Mouse (Mus musculus): Measurements from ENCODE around the gene Gm19684. TPM values are rescaled to one million over a fixed set of nuclear protein-coding genes. Genes with fewer than 3 reads are reported as not detected.
"Not testable (repeated sequence)": the region's sequence is repeated elsewhere in the genome, so short reads cannot be mapped to it uniquely, and the experiment has no call there.

Gene Gm19684
- polyA plus RNA-seq, 1 experiment from 2014 or later, result not detected

GRCm38 (mm10) chr17:36161129-36162051 is 39.9 kb downstream of the Gm19684 start:
- H3K9ac ChIP-seq, result no peak overlapping the region
- peak overlapping the region; percentile 35 for H3K4me3 ChIP-seq
- H3K27ac ChIP-seq, result no peak overlapping the region

GRCm38 (mm10) chr17:36166901-36167300 is 45.4 kb downstream of the Gm19684 start:
- H3K4me3 ChIP-seq, result peak overlapping the region; percentile 40; the same call in 1 of the 2 replicates
- H3K9me3 ChIP-seq (replicated peaks); H3K27ac ChIP-seq; H3K36me3 ChIP-seq; H3K4me1 ChIP-seq (replicated peaks); ATAC-seq (replicated peaks; ENCODE audit: insufficient number of reproducible peaks, insufficient read depth, low FRiP score, low read depth); H3K9ac ChIP-seq; H3K4me2 ChIP-seq: not testable (repeated sequence)
- WGBS, result 12% methylated on average over 2 of the region's 2 CpGs
- peaks cover 87% of the 10 kb centered on the region for H3K27me3 ChIP-seq

More at GRCm38 (mm10) chr17:36161129-36162051, 39.9 kb downstream of the Gm19684 start:
- Histone ChIP-seq H3K36me3 (no peaks in the 10 kb centered on the region), H3K27me3 (peaks cover 85% of the 10 kb centered on the region), H3K4me1 (replicated peaks) (peaks cover 12% of the 10 kb centered on the region), H3K4me2 (peak overlapping the region; percentile 56), H3K9me3 (replicated peaks) (no peaks in the 10 kb centered on the region)
- WGBS, result 2% methylated on average over 51 of the region's 56 CpGs
- ATAC-seq (replicated peaks; ENCODE audit: insufficient number of reproducible peaks, insufficient read depth, low FRiP score, low read depth), result no peak

GRCm38 (mm10) chr17:36167306-36168038 is 46.0 kb downstream of the Gm19684 start:
- H3K4me3 ChIP-seq, result peak overlapping the region; percentile 40
- no peaks in the 10 kb centered on the region for H3K36me3 ChIP-seq
- H3K27ac ChIP-seq, result no peak overlapping the region
- peaks cover 6% of the 10 kb centered on the region for H3K4me1 ChIP-seq (replicated peaks)
- H3K9ac ChIP-seq, result no peak overlapping the region
- peak overlapping the region; percentile 60 for H3K4me2 ChIP-seq
- H3K9me3 ChIP-seq (replicated peaks), result no peaks in the 10 kb centered on the region
- H3K27me3 ChIP-seq, result peaks cover 85% of the 10 kb centered on the region
- no peak for ATAC-seq (replicated peaks; ENCODE audit: insufficient number of reproducible peaks, insufficient read depth, low FRiP score, low read depth)
- WGBS, result 2% methylated on average over 51 of the region's 51 CpGs

- peaks cover 6% of the 10 kb centered on the region for H3K4me1 ChIP-seq (replicated peaks)
- 2% methylated on average over 63 of the region's 63 CpGs for WGBS
- peaks cover 81% of the 10 kb centered on the region for H3K27me3 ChIP-seq
- H3K9me3 ChIP-seq (replicated peaks), result no peaks in the 10 kb centered on the region
- no peaks in the 10 kb centered on the region for H3K36me3 ChIP-seq
- peak within 1 kb of the TSS; percentile 40 for H3K4me3 ChIP-seq
- no peak within 1 kb of the TSS for H3K27ac ChIP-seq
- ATAC-seq (replicated peaks; ENCODE audit: insufficient number of reproducible peaks, insufficient read depth, low FRiP score, low read depth), result no peak
- no peak within 1 kb of the TSS for H3K9ac ChIP-seq
- peak within 1 kb of the TSS; percentile 60 for H3K4me2 ChIP-seq
Observed at GRCm38 (mm10) chr17:36168039-36168652, 46.7 kb downstream of the Gm19684 start, which contains the start of gene Gm8909. Gene Gm8909, minus strand, starts transcription at chr17:36168537.

- H3K9me3 ChIP-seq (replicated peaks); ATAC-seq (replicated peaks; ENCODE audit: insufficient number of reproducible peaks, insufficient read depth, low FRiP score, low read depth); H3K36me3 ChIP-seq; H3K4me2 ChIP-seq; H3K9ac ChIP-seq; H3K27ac ChIP-seq; H3K4me3 ChIP-seq; H3K4me1 ChIP-seq (replicated peaks): not testable (repeated sequence)
- peaks cover 77% of the 10 kb centered on the region for H3K27me3 ChIP-seq
- 33% methylated on average over 1 of the region's 1 CpGs for WGBS
Observed at GRCm38 (mm10) chr17:36169094-36169493, 47.6 kb downstream of the Gm19684 start.

GRCm38 (mm10) chr17:36169753-36170152 is 48.3 kb downstream of the Gm19684 start:
- Histone ChIP-seq H3K9me3 (replicated peaks) (no peaks in the 10 kb centered on the region), H3K9ac (no peak overlapping the region), H3K27me3 (peaks cover 76% of the 10 kb centered on the region), H3K4me1 (replicated peaks) (peaks cover 6% of the 10 kb centered on the region), H3K36me3 (no peaks in the 10 kb centered on the region), H3K4me2 (no peak overlapping the region), H3K27ac (no peak overlapping the region), H3K4me3 (no peak overlapping the region)
- ATAC-seq (replicated peaks; ENCODE audit: insufficient number of reproducible peaks, insufficient read depth, low FRiP score, low read depth), result no peak

GRCm38 (mm10) chr17:36170287-36170814 is 48.9 kb downstream of the Gm19684 start:
- ATAC-seq (replicated peaks; ENCODE audit: insufficient number of reproducible peaks, insufficient read depth, low FRiP score, low read depth), result no peak
- 29% methylated on average over 1 of the region's 1 CpGs for WGBS
- Histone ChIP-seq H3K27ac (no peak overlapping the region), H3K4me1 (replicated peaks) (peaks cover 6% of the 10 kb centered on the region), H3K27me3 (peaks cover 70% of the 10 kb centered on the region), H3K36me3 (no peaks in the 10 kb centered on the region), H3K4me2 (no peak overlapping the region), H3K9me3 (replicated peaks) (no peaks in the 10 kb centered on the region), H3K4me3 (no peak overlapping the region), H3K9ac (no peak overlapping the region)

GRCm38 (mm10) chr17:36176132-36176531 is 54.7 kb downstream of the Gm19684 start:
- not testable (repeated sequence) for ATAC-seq (replicated peaks; ENCODE audit: insufficient number of reproducible peaks, insufficient read depth, low FRiP score, low read depth); H3K9me3 ChIP-seq (replicated peaks); H3K9ac ChIP-seq; H3K4me2 ChIP-seq; H3K4me1 ChIP-seq (replicated peaks); H3K27ac ChIP-seq; H3K4me3 ChIP-seq; H3K36me3 ChIP-seq
- H3K27me3 ChIP-seq, result peaks cover 38% of the 10 kb centered on the region
- no CpG with 5 or more reads among the region's 2 CpGs for WGBS

- Histone ChIP-seq H3K9ac (peak overlapping the region; percentile 48), H3K27me3 (peaks cover 41% of the 10 kb centered on the region), H3K4me2 (peak overlapping the region; percentile 75), H3K4me3 (peak overlapping the region; percentile 48)
- H3K9me3 ChIP-seq (replicated peaks); H3K36me3 ChIP-seq; H3K27ac ChIP-seq; ATAC-seq (replicated peaks; ENCODE audit: insufficient number of reproducible peaks, insufficient read depth, low FRiP score, low read depth); H3K4me1 ChIP-seq (replicated peaks): not testable (repeated sequence)
- WGBS, result under 1% methylated on average over 40 of the region's 40 CpGs
Observed at GRCm38 (mm10) chr17:36178938-36179337, 57.5 kb downstream of the Gm19684 start.

Measured in heart, embryonic 15.5 days (tissue).